Mouse (Mus musculus): ENCODE data around the gene Nsun2.

GRCm38 (mm10) chr13:69627941-69628340 lies 94.4 kb downstream of the Nsun2 start:
- TF ChIP-seq CTCF (IDR thresholded peaks at IDR 0.05; ENCODE audit: borderline replicate concordance, control insufficient read depth, extremely low read depth, insufficient read depth, low read length, poor library complexity) = no peak
- no peak for TF ChIP-seq POLR2A (IDR thresholded peaks at IDR 0.05; ENCODE audit: control insufficient read depth, extremely low read depth, insufficient read depth, low read length, poor library complexity)
